Mouse (Mus musculus) liver, adult 2 months (tissue): ENCODE measurements around the gene Pla2g2c.

Experiments
- CTCF ChIP-seq: fragments of 200-500 bp; IDR thresholded peaks from 2 replicates; pipeline ENCODE4 v1.5.1; 2011; ENCODE audit warnings: low read depth, low read length, control low read depth
- POLR2A ChIP-seq: fragments of 200-500 bp; IDR thresholded peaks from 2 replicates; pipeline ENCODE4 v1.6.1; 2011; ENCODE audit warnings: low read length, control low read depth; ENCODE audit not compliant: insufficient read depth; ENCODE audit errors: extremely low read depth

- no peak for TF ChIP-seq CTCF
- no peak for TF ChIP-seq POLR2A
These were observed 47.8 kb downstream of the Pla2g2c start for GRCm38 (mm10) chr4:138772386-138772785.
